Mouse (Mus musculus) liver, embryonic 14.5 days (tissue): ENCODE measurements around the gene Nfia. TPM values are rescaled to one million over a fixed set of nuclear protein-coding genes. Genes with fewer than 3 reads are reported as not detected.

Source experiments
- ATAC-seq: fragments of 200-750 bp; cut with Nextera tagmentation; 2 replicates; pipeline ENCODE4 v1.8.0; 2017; ENCODE audit warnings: moderate number of reproducible peaks, mild to moderate bottlenecking, moderate library complexity; ENCODE audit not compliant: insufficient read depth
- DNase-seq, 3 experiments: peaks; one replicate each; pipeline ENCODE4 v3.0.0-alpha.2; 2012 to 2013; ENCODE audit warnings: low read depth in 3 of 3, low spot score in 3 of 3
- H3K27ac ChIP-seq: fragments of 300-500 bp; sonication (generic); 2 replicates; pipeline ENCODE4 v1.5.1; 2014; ENCODE audit warnings: moderate library complexity, mild to moderate bottlenecking, control low read depth, inconsistent platforms
- H3K27me3 ChIP-seq: fragments of 300-500 bp; sonication (generic); 2 replicates; pipeline ENCODE4 v1.6.1; 2014; ENCODE audit warnings: mild to moderate bottlenecking, low read length, moderate library complexity; ENCODE audit not compliant: control insufficient read depth, insufficient read depth
- H3K36me3 ChIP-seq: fragments of 300-500 bp; sonication (generic); replicated peaks from 2 replicates; pipeline ENCODE4 v1.6.1; 2014; ENCODE audit warnings: low read depth; ENCODE audit not compliant: control insufficient read depth, insufficient read depth
- H3K4me1 ChIP-seq, 2 experiments: fragments of 200-500 bp in 1 of 2; fragments of 300-500 bp in 1 of 2; sonication (generic) in 1 of 2; replicated peaks; 2 replicates each; pipeline ENCODE4 v1.6.1; 2012 to 2014; ENCODE audit warnings: antibody characterized with exemption in 1 of 2, inconsistent platforms in 1 of 2, low read length in 1 of 2; ENCODE audit not compliant: control insufficient read depth in 2 of 2, insufficient read depth in 2 of 2
- H3K4me2 ChIP-seq: fragments of 300-500 bp; sonication (generic); 2 replicates; pipeline ENCODE4 v1.6.1; 2014; ENCODE audit warnings: low read depth, mild to moderate bottlenecking, control low read depth, moderate library complexity
- H3K4me3 ChIP-seq, 2 experiments: fragments of 200-500 bp in 1 of 2; fragments of 300-500 bp in 1 of 2; sonication (generic) in 1 of 2; 2 replicates each; pipeline ENCODE4 v1.5.1; 2012 to 2014; ENCODE audit warnings: low read depth in 2 of 2, low read length in 2 of 2, mild to moderate bottlenecking in 2 of 2, control low read depth in 1 of 2, inconsistent platforms in 1 of 2, moderate library complexity in 1 of 2; ENCODE audit not compliant: insufficient read depth in 1 of 2
- H3K9ac ChIP-seq: fragments of 300-500 bp; sonication (generic); replicated peaks from 2 replicates; pipeline ENCODE4 v1.6.1; 2014; ENCODE audit warnings: mild to moderate bottlenecking, control low read depth, moderate library complexity
- H3K9me3 ChIP-seq: fragments of 300-500 bp; sonication (generic); 2 replicates; pipeline ENCODE4 v1.6.1; 2016; ENCODE audit warnings: low read length, mixed read lengths; ENCODE audit not compliant: control insufficient read depth
- CTCF ChIP-seq: IDR thresholded peaks from 2 replicates; pipeline ENCODE4 v1.5.1; 2016; ENCODE audit warnings: antibody characterized with exemption, low read depth, control low read depth
- EP300 ChIP-seq: IDR thresholded peaks from 2 replicates; pipeline ENCODE4 v1.6.1; 2016; ENCODE audit warnings: antibody characterized with exemption, low read depth
- WGBS: fragments of 180-500 bp; shearing (Covaris S2); extraction: QIAGEN DNeasy Blood & Tissue Kit; methylation state at CpG from one replicate; pipeline ENCODE4 v1.1.7; 2014; ENCODE audit not compliant: insufficient replicate concordance; 5-methylcytosine and 5-hydroxymethylcytosine counted together
- polyA plus RNA-seq, 2 experiments: library from polyadenylated mRNA; depleted of rRNA in 1 of 2; stranded (reverse) in 1 of 2; unstranded in 1 of 2; fragments of >200 nt; fragmentation: Nextera tagmentation in 1 of 2; extraction: Ambion mirVana in 1 of 2; gene quantifications; 2 replicates each; pipeline versions ENCODE4 v1.2.1 to v1.2.3; 2012 to 2014

The Nfia gene
- polyA plus RNA-seq, 2 experiments = 1.0 to 2.6 TPM

- TF ChIP-seq EP300 = no peak
- no peak for TF ChIP-seq CTCF
- 78% methylated on average over 2 of the region's 2 CpGs for WGBS
- no peak overlapping the region for H3K9ac ChIP-seq
- no peaks in the 10 kb centered on the region for H3K9me3 ChIP-seq
- H3K27me3 ChIP-seq = no peaks in the 10 kb centered on the region
- H3K4me2 ChIP-seq = no peak overlapping the region
- DNase-seq = no peak
- no peaks in the 10 kb centered on the region for H3K4me1 ChIP-seq
- no peak overlapping the region for H3K4me3 ChIP-seq
- no peak overlapping the region for H3K27ac ChIP-seq
- ATAC-seq = no peak
- no peaks in the 10 kb centered on the region for H3K36me3 ChIP-seq
These were observed 171.8 kb downstream of the Nfia start for GRCm38 (mm10) chr4:97944309-97944708.

GRCm38 (mm10) chr4:97947484-97947883 lies 174.9 kb downstream of the Nfia start:
- no peak for ATAC-seq
- Histone ChIP-seq H3K4me1 (no peaks in the 10 kb centered on the region), H3K36me3 (no peaks in the 10 kb centered on the region), H3K4me2 (no peak overlapping the region), H3K9ac (no peak overlapping the region), H3K27me3 (no peaks in the 10 kb centered on the region), H3K27ac (no peak overlapping the region), H3K9me3 (no peaks in the 10 kb centered on the region), H3K4me3 (no peak overlapping the region)
- no peak for DNase-seq
- 66% methylated on average over 5 of the region's 5 CpGs for WGBS
- TF ChIP-seq EP300 = no peak
- TF ChIP-seq CTCF = no peak

GRCm38 (mm10) chr4:97948250-97948649 lies 175.7 kb downstream of the Nfia start:
- Histone ChIP-seq H3K9ac (no peak overlapping the region), H3K4me1 (no peaks in the 10 kb centered on the region)

GRCm38 (mm10) chr4:97950341-97951071 lies 178.0 kb downstream of the Nfia start:
- Histone ChIP-seq H3K4me3 (no peak overlapping the region), H3K36me3 (no peaks in the 10 kb centered on the region), H3K9ac (no peak overlapping the region), H3K4me1 (no peaks in the 10 kb centered on the region), H3K27ac (no peak overlapping the region), H3K9me3 (no peaks in the 10 kb centered on the region), H3K4me2 (no peak overlapping the region), H3K27me3 (no peaks in the 10 kb centered on the region)
- ATAC-seq (no peak), DNase-seq (no peak)
- TF ChIP-seq EP300 = no peak
- no peak for TF ChIP-seq CTCF
- 71% methylated on average over 10 of the region's 10 CpGs for WGBS

More at GRCm38 (mm10) chr4:97948250-97948649, 175.7 kb downstream of the Nfia start:
- TF ChIP-seq CTCF = no peak
- TF ChIP-seq EP300 = no peak
- ATAC-seq = no peak
- Histone ChIP-seq H3K4me2 (no peak overlapping the region), H3K9me3 (no peaks in the 10 kb centered on the region), H3K27ac (no peak overlapping the region), H3K27me3 (no peaks in the 10 kb centered on the region), H3K4me3 (no peak overlapping the region), H3K36me3 (no peaks in the 10 kb centered on the region)
- no peak for DNase-seq
- WGBS = 51% methylated on average over 8 of the region's 8 CpGs

GRCm38 (mm10) chr4:97953886-97954285 lies 181.4 kb downstream of the Nfia start:
- no peak overlapping the region for H3K4me2 ChIP-seq
- H3K27ac ChIP-seq = no peak overlapping the region
- 60% methylated on average over 11 of the region's 11 CpGs for WGBS
- H3K9me3 ChIP-seq = no peaks in the 10 kb centered on the region
- DNase-seq = no peak
- no peak overlapping the region for H3K4me3 ChIP-seq
- TF ChIP-seq EP300 (no peak), CTCF (no peak)
- H3K4me1 ChIP-seq = no peaks in the 10 kb centered on the region
- no peaks in the 10 kb centered on the region for H3K27me3 ChIP-seq
- H3K36me3 ChIP-seq = no peaks in the 10 kb centered on the region
- no peak overlapping the region for H3K9ac ChIP-seq
- ATAC-seq = no peak
